Mouse (Mus musculus): ENCODE results near the gene Enkd1.

Enkd1 gene

DNA sequence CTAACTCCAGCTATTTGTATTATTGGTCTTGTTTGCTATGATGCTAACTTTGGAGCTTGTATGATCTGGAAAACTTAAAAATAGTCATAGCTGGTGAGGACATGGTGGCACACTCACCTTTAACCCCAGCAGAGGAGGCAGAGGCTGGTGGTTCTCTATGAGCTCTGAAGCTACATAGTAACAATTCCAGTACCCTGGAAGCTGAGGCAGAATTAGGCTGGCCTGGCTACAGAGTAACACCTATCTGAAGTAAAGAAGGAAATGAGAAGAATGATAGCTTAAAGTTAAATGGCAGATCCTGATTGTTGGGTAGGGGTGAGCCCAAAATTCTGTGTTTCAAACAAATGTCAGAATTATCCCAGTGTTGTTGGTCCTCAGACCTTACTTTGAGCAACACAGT lies 50.4 kb downstream of the Enkd1 start:
- DNase-seq (ENCODE audit: low spot score) = no peak

Data from spleen, adult 12 weeks (tissue).